Mouse (Mus musculus) kidney, postnatal 0 days (tissue): Measurements from ENCODE around the gene Fam136a. TPM values are rescaled to one million over a fixed set of nuclear protein-coding genes. Genes with fewer than 3 reads are reported as not detected.
"Not testable (repeated sequence)": the region's sequence is repeated elsewhere in the genome, so short reads cannot be mapped to it uniquely, and the experiment has no call there.

Experiments
- ATAC-seq: fragments of 200-750 bp; cut with Nextera tagmentation; replicated peaks from 2 replicates; pipeline ENCODE4 v1.8.0; 2017; ENCODE audit warnings: low read depth, moderate number of reproducible peaks, moderate TSS enrichment, moderate library complexity; ENCODE audit not compliant: low FRiP score
- DNase-seq: peaks from one replicate; pipeline ENCODE4 v3.0.0-alpha.2; 2016; ENCODE audit warnings: low spot score
- H3K27ac ChIP-seq: fragments of 300-500 bp; sonication (generic); 2 replicates; pipeline ENCODE4 v1.5.1; 2014; ENCODE audit warnings: mild to moderate bottlenecking
- H3K27me3 ChIP-seq: fragments of 300-500 bp; sonication (generic); 2 replicates; pipeline ENCODE4 v1.6.1; 2014; ENCODE audit warnings: low read length, mixed read lengths; ENCODE audit not compliant: insufficient read depth
- H3K36me3 ChIP-seq: fragments of 300-500 bp; sonication (generic); 2 replicates; pipeline ENCODE4 v1.6.1; 2014; ENCODE audit warnings: low read length, mixed read lengths; ENCODE audit not compliant: insufficient read depth
- H3K4me1 ChIP-seq: fragments of 300-500 bp; sonication (generic); replicated peaks from 2 replicates; pipeline ENCODE4 v1.6.1; 2014; ENCODE audit warnings: antibody characterized with exemption, low read length, mixed read lengths; ENCODE audit not compliant: insufficient read depth
- H3K4me2 ChIP-seq: fragments of 300-500 bp; sonication (generic); 2 replicates; pipeline ENCODE4 v1.6.1; 2014; ENCODE audit warnings: mild to moderate bottlenecking, low read length, moderate library complexity, mixed read lengths
- H3K4me3 ChIP-seq: fragments of 300-500 bp; sonication (generic); replicated peaks from 2 replicates; pipeline ENCODE4 v1.5.1; 2014; ENCODE audit warnings: low read depth, low read length
- H3K9ac ChIP-seq: fragments of 300-500 bp; sonication (generic); 2 replicates; pipeline ENCODE4 v1.6.1; 2014; ENCODE audit warnings: low read depth, low read length
- H3K9me3 ChIP-seq: fragments of 300-500 bp; sonication (generic); replicated peaks from 2 replicates; pipeline ENCODE4 v1.6.1; 2016; ENCODE audit warnings: low read length, inconsistent platforms, mixed read lengths
- CTCF ChIP-seq: IDR thresholded peaks from 2 replicates; pipeline ENCODE4 v1.5.1; 2016; ENCODE audit warnings: antibody characterized with exemption, low read depth, mild to moderate bottlenecking, moderate library complexity
- WGBS: fragments of 180-500 bp; shearing (Covaris S2); extraction: QIAGEN DNeasy Blood & Tissue Kit; methylation state at CpG from one replicate; pipeline ENCODE4 v1.1.7; 2014; 5-methylcytosine and 5-hydroxymethylcytosine counted together
- polyA plus RNA-seq: library from polyadenylated mRNA; unstranded; fragments of >200 nt; fragmentation: Nextera tagmentation; extraction: Ambion mirVana; gene quantifications from 2 replicates; pipeline ENCODE4 v1.2.1, GENCODE M21; 2015

Gene Fam136a
- polyA plus RNA-seq, 1 experiment from 2014 or later = 100 TPM

GRCm38 (mm10) chr6:86325646-86326045, 39.8 kb upstream of the Fam136a start:
- H3K4me3 ChIP-seq = no peak overlapping the region

GRCm38 (mm10) chr6:86326866-86327265, 38.6 kb upstream of the Fam136a start:
- DNase-seq = no peak
- Histone ChIP-seq H3K27me3 (no peaks in the 10 kb centered on the region), H3K27ac (no peak overlapping the region), H3K9me3 (no peaks in the 10 kb centered on the region), H3K4me2 (no peak overlapping the region), H3K4me3 (no peak overlapping the region), H3K9ac (no peak overlapping the region), H3K36me3 (no peaks in the 10 kb centered on the region), H3K4me1 (no peaks in the 10 kb centered on the region)
- no peak for ATAC-seq
- WGBS = 87% methylated on average over 18 of the region's 18 CpGs
- TF ChIP-seq CTCF = no peak

More at GRCm38 (mm10) chr6:86325646-86326045, 39.8 kb upstream of the Fam136a start:
- no peaks in the 10 kb centered on the region for H3K27me3 ChIP-seq
- H3K9ac ChIP-seq = no peak overlapping the region
- no peaks in the 10 kb centered on the region for H3K36me3 ChIP-seq
- WGBS = 81% methylated on average over 5 of the region's 5 CpGs
- no peak overlapping the region for H3K4me2 ChIP-seq
- H3K9me3 ChIP-seq = no peaks in the 10 kb centered on the region
- H3K27ac ChIP-seq = no peak overlapping the region
- H3K4me1 ChIP-seq = no peaks in the 10 kb centered on the region
- DNase-seq = no peak
- no peak for ATAC-seq
- TF ChIP-seq CTCF = no peak

- no peaks in the 10 kb centered on the region for H3K9me3 ChIP-seq
- ATAC-seq = no peak
- no peak overlapping the region for H3K4me2 ChIP-seq
- H3K4me3 ChIP-seq = no peak overlapping the region
- H3K27me3 ChIP-seq = no peaks in the 10 kb centered on the region
- H3K9ac ChIP-seq = no peak overlapping the region
- TF ChIP-seq CTCF = no peak
- H3K27ac ChIP-seq = no peak overlapping the region
- H3K4me1 ChIP-seq = no peaks in the 10 kb centered on the region
- H3K36me3 ChIP-seq = no peaks in the 10 kb centered on the region
- WGBS = 33% methylated on average over 3 of the region's 3 CpGs
- DNase-seq = no peak
Measured at GRCm38 (mm10) chr6:86328369-86328768, 37.1 kb upstream of the Fam136a start.

GRCm38 (mm10) chr6:86329943-86330342, 35.5 kb upstream of the Fam136a start:
- WGBS = 96% methylated on average over 6 of the region's 6 CpGs
- Histone ChIP-seq H3K4me1 (no peaks in the 10 kb centered on the region), H3K36me3 (no peaks in the 10 kb centered on the region), H3K9me3 (no peaks in the 10 kb centered on the region), H3K27me3 (no peaks in the 10 kb centered on the region), H3K4me3 (no peak overlapping the region), H3K4me2 (no peak overlapping the region), H3K9ac (no peak overlapping the region), H3K27ac (no peak overlapping the region)
- peak; percentile 50; the same call in 1 of the 2 replicates for TF ChIP-seq CTCF
- DNase-seq = no peak
- no peak for ATAC-seq

GRCm38 (mm10) chr6:86335121-86335849, 30.2 kb upstream of the Fam136a start:
- 49% methylated on average over 11 of the region's 11 CpGs for WGBS
- Histone ChIP-seq H3K4me3 (no peak overlapping the region), H3K36me3 (no peaks in the 10 kb centered on the region), H3K4me2 (no peak overlapping the region), H3K27ac (no peak overlapping the region), H3K27me3 (no peaks in the 10 kb centered on the region), H3K9ac (0 out of 2 replicates have a peak overlapping the region, but pooled peaks have one; percentile 4), H3K9me3 (no peaks in the 10 kb centered on the region), H3K4me1 (peaks cover 4% of the 10 kb centered on the region; the same call in 1 of the 2 replicates)
- TF ChIP-seq CTCF = no peak
- ATAC-seq = peak; percentile 52; the same call in 1 of the 2 replicates
- no peak for DNase-seq

- H3K36me3 ChIP-seq = no peaks in the 10 kb centered on the region
- ATAC-seq (peak; percentile 46; the same call in 1 of the 2 replicates), DNase-seq (peak; percentile 67)
- H3K4me1 ChIP-seq = peaks cover 4% of the 10 kb centered on the region; the same call in 1 of the 2 replicates
- H3K4me2 ChIP-seq = no peak overlapping the region
- no peaks in the 10 kb centered on the region for H3K27me3 ChIP-seq
- H3K27ac ChIP-seq = no peak overlapping the region
- H3K9me3 ChIP-seq = no peaks in the 10 kb centered on the region
- TF ChIP-seq CTCF = no peak
- 34% methylated on average over 5 of the region's 5 CpGs for WGBS
- 0 out of 2 replicates have a peak overlapping the region, but pooled peaks have one; percentile 4 for H3K9ac ChIP-seq
- H3K4me3 ChIP-seq = no peak overlapping the region
Measured at GRCm38 (mm10) chr6:86335860-86336259, 29.6 kb upstream of the Fam136a start.

- H3K4me2 ChIP-seq, H3K36me3 ChIP-seq, H3K27me3 ChIP-seq, H3K4me1 ChIP-seq, H3K4me3 ChIP-seq, DNase-seq, H3K9ac ChIP-seq, H3K9me3 ChIP-seq, ATAC-seq, H3K27ac ChIP-seq: not testable (repeated sequence)
- 93% methylated on average over 4 of the region's 4 CpGs for WGBS
Measured at GRCm38 (mm10) chr6:86336340-86336739, 29.1 kb upstream of the Fam136a start.
